Mouse (Mus musculus): Measurements from ENCODE around the gene Lonp1.

- TF ChIP-seq POLR2A (IDR thresholded peaks at IDR 0.05; ENCODE audit: borderline replicate concordance, control insufficient read depth, low read depth, low read length), result no peak
- TF ChIP-seq CTCF (IDR thresholded peaks at IDR 0.05; ENCODE audit: control insufficient read depth, insufficient read depth, low read length), result no peak
Observed at GRCm38 (mm10) chr17:56614391-56615135, 12.1 kb downstream of the Lonp1 start.

Measured in bone marrow, adult 2 months (tissue).